Mouse (Mus musculus) ES-E14 (cell line): ENCODE measurements around the gene Ell. TPM values are rescaled to one million over a fixed set of nuclear protein-coding genes. Genes with fewer than 3 reads are reported as not detected.

ENCODE experiments used
- DNase-seq: peaks from one replicate; pipeline ENCODE4 v3.0.0-alpha.2; 2013; ENCODE audit warnings: low read depth, low spot score
- H3K27ac ChIP-seq: 2 replicates; pipeline ENCODE4 v1.5.1; 2012; ENCODE audit warnings: low read depth, mild to moderate bottlenecking, low read length, moderate library complexity, mixed read lengths; ENCODE audit not compliant: poor library complexity, insufficient read depth, severe bottlenecking
- H3K36me3 ChIP-seq: 2 replicates; pipeline ENCODE4 v1.6.1; 2012; ENCODE audit warnings: mild to moderate bottlenecking, low read length, moderate library complexity, mixed read lengths; ENCODE audit not compliant: control insufficient read depth, poor library complexity, insufficient read depth, severe bottlenecking
- H3K4me1 ChIP-seq, 2 experiments: fragments of 150-350 bp in 1 of 2; sonication (generic) in 1 of 2; 2 replicates each; pipeline ENCODE4 v1.6.1; 2012; ENCODE audit warnings: low read length in 2 of 2, mild to moderate bottlenecking in 1 of 2, mixed read lengths in 1 of 2; ENCODE audit not compliant: control insufficient read depth in 2 of 2, insufficient read depth in 2 of 2, poor library complexity in 1 of 2
- H3K4me3 ChIP-seq, 2 experiments: fragments of 150-350 bp in 1 of 2; sonication (generic) in 1 of 2; 2 replicates each; pipeline ENCODE4 v1.5.1; 2012; ENCODE audit warnings: low read length in 2 of 2, low read depth in 1 of 2, mild to moderate bottlenecking in 1 of 2, mixed read lengths in 1 of 2; ENCODE audit not compliant: insufficient read depth in 1 of 2, poor library complexity in 1 of 2, severe bottlenecking in 1 of 2
- H3K9ac ChIP-seq: 2 replicates; pipeline ENCODE4 v1.6.1; 2012; ENCODE audit warnings: low read depth, mild to moderate bottlenecking, low read length, mixed read lengths; ENCODE audit not compliant: poor library complexity, insufficient read depth, severe bottlenecking
- H3K9me3 ChIP-seq: fragments of 150-350 bp; sonication (generic); 2 replicates; pipeline ENCODE4 v1.6.1; 2012; ENCODE audit warnings: low read depth, mild to moderate bottlenecking, low read length; ENCODE audit not compliant: control insufficient read depth, insufficient read depth
- CHD2 ChIP-seq: IDR thresholded peaks from 2 replicates; pipeline ENCODE4 v1.6.1; 2014; ENCODE audit warnings: mild to moderate bottlenecking, low read depth, low read length, inconsistent platforms
- HCFC1 ChIP-seq: IDR thresholded peaks from 2 replicates; pipeline ENCODE4 v1.6.1; 2012; ENCODE audit warnings: low read length, inconsistent platforms, borderline replicate concordance; ENCODE audit not compliant: insufficient read depth
- MAFK ChIP-seq: IDR thresholded peaks from 2 replicates; pipeline ENCODE4 v1.6.1; 2014; ENCODE audit warnings: mild to moderate bottlenecking, low read depth, low read length, inconsistent platforms; ENCODE audit not compliant: insufficient read depth
- ZC3H11A ChIP-seq: IDR thresholded peaks from 2 replicates; pipeline ENCODE4 v1.6.1; 2012; ENCODE audit warnings: low read depth, mild to moderate bottlenecking, inconsistent platforms, low read length, borderline replicate concordance
- ZNF384 ChIP-seq: IDR thresholded peaks from 2 replicates; pipeline ENCODE4 v1.6.1; 2012; ENCODE audit warnings: low read depth, low read length, inconsistent platforms
- in situ Hi-C, 2 experiments: fragments of 600-800 bp; cut with MboI; formaldehyde crosslinking; loops; one replicate each; pipeline ENCODE4 v1.15.1; 2025; ENCODE audit warnings: low sequenced_read_pairs in 2 of 2, inconsistent platforms in 1 of 2; ENCODE audit not compliant: unreplicated experiment in 2 of 2
- total RNA-seq: library from RNA; depleted of rRNA; stranded (reverse); fragments of 300-350 nt; gene quantifications from 2 replicates; pipeline ENCODE4 v1.2.3, GENCODE M21; 2012

Ell gene
- total RNA-seq, 1 experiment = 15.8 TPM

GRCm38 (mm10) chr8:70549412-70550184 lies 10.3 kb downstream of the Ell start:
- in situ Hi-C loops = no loop called here
- no peaks in the 10 kb centered on the region; a peak in 1 of 4 replicates for H3K4me1 ChIP-seq
- H3K36me3 ChIP-seq = no peaks in the 10 kb centered on the region; the same call in 1 of the 2 replicates

GRCm38 (mm10) chr8:70551558-70552161 lies 12.4 kb downstream of the Ell start:
- H3K36me3 ChIP-seq = no peaks in the 10 kb centered on the region
- no peak overlapping the region for H3K4me3 ChIP-seq
- TF ChIP-seq MAFK (no peak), ZC3H11A (no peak), HCFC1 (no peak), CHD2 (no peak), ZNF384 (no peak)
- DNase-seq = no peak
- in situ Hi-C loops = no loop called here
- H3K9me3 ChIP-seq = no peaks in the 10 kb centered on the region
- peaks cover 1 to 3% of the 10 kb centered on the region in 2 experiments; a peak in 2 of 4 replicates for H3K4me1 ChIP-seq
- no peak overlapping the region for H3K27ac ChIP-seq
- H3K9ac ChIP-seq = no peak overlapping the region

More at GRCm38 (mm10) chr8:70549412-70550184, 10.3 kb downstream of the Ell start:
- Histone ChIP-seq H3K9me3 (no peaks in the 10 kb centered on the region), H3K9ac (no peak overlapping the region), H3K4me3 (no peak overlapping the region), H3K27ac (no peak overlapping the region)
- TF ChIP-seq ZNF384 (peak; percentile 85), HCFC1 (no peak)
- DNase-seq = no peak

- Histone ChIP-seq H3K4me1 (peaks cover 1 to 3% of the 10 kb centered on the region in 2 experiments; a peak in 2 of 4 replicates), H3K9ac (no peak overlapping the region), H3K4me3 (no peak overlapping the region), H3K9me3 (no peaks in the 10 kb centered on the region), H3K27ac (no peak overlapping the region), H3K36me3 (no peaks in the 10 kb centered on the region)
- in situ Hi-C loops = no loop called here
- no peak for DNase-seq
- TF ChIP-seq MAFK = no peak
- no peak for TF ChIP-seq HCFC1
- TF ChIP-seq CHD2 = no peak
- no peak for TF ChIP-seq ZNF384
Measured at GRCm38 (mm10) chr8:70552836-70553235, 13.6 kb downstream of the Ell start.

GRCm38 (mm10) chr8:70553740-70554139 lies 14.5 kb downstream of the Ell start:
- in situ Hi-C loops = no loop called here
- no peak overlapping the region for H3K27ac ChIP-seq
- no peaks in the 10 kb centered on the region for H3K36me3 ChIP-seq
- no peak overlapping the region for H3K4me3 ChIP-seq
- TF ChIP-seq CHD2 (no peak), HCFC1 (no peak), ZC3H11A (no peak), ZNF384 (no peak), MAFK (no peak)
- peaks cover 1 to 7% of the 10 kb centered on the region in 2 experiments; a peak in 3 of 4 replicates for H3K4me1 ChIP-seq
- H3K9ac ChIP-seq = no peak overlapping the region
- H3K9me3 ChIP-seq = no peaks in the 10 kb centered on the region
- no peak for DNase-seq
